Mouse (Mus musculus) heart, adult 11 months (tissue): ENCODE data around the gene Arl6ip1.
A peak's percentile ranks its signal among the peaks of the same experiment; 100 is the strongest.
"Not testable (repeated sequence)": the region's sequence is repeated elsewhere in the genome, so short reads cannot be mapped to it uniquely, and the experiment has no call there.

Experiments used
- DNase-seq: peaks from one replicate; pipeline ENCODE4 v3.0.0; 2022

Gene Arl6ip1

DNA sequence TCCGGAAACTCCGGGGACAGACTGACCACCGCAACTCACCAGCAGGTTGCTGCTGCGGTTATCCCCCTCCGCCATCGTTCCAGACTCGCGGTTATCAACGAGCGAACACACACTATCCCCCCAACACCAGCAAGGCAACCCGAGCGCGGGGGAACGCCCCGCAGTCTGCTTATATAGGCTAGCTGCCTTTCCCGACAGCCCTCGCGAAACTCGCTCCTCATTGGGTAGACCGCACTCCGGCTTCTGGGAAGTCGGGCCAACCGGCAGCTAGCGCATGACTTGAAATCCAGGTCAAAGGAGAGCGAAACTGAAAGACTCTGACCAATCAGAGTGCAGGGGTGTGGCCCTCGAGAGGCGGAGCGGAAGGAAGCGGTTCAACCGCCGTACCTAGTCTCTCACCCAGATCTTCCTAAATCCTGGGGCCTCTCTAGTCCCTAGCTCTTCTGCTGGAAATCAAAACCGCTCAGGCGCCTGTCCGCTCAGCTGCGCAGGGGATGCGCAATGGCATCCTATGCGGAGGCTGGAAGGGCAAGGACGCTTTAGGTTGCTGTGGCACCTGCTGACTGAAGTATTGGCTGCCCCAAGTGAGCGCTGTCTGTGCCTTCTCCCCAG lies at the start of gene Arl6ip1:
TSS of gene Arl6ip1 (minus strand) at position 233 of the 612 bp plus-strand sequence.
- peak; percentile 100 for DNase-seq

DNA sequence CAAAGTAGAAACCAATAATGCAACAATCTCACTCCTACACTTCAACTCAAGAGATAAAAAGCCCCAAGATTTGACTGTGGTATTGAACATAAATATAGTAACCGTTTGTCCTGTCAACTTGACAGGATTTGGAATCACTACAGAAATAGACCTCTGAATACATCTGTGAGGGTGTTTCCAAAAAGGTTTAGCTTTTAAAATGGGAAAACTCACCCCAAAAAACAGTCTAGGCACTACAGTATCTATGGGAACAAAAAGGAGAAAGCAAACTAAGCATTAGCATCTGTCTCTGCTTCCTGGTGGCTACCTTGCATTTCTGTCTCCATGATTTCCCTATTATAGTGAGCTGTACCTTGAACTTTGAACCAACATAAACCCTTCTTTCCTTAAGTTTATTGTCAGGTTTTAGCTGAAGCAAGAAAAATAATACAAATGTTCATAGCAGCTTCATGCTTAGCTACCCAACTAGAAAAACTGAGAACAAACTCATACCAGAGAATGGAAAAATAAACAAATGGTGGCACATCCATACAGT lies 46.4 kb upstream of the Arl6ip1 start:
- DNase-seq = no peak

DNA sequence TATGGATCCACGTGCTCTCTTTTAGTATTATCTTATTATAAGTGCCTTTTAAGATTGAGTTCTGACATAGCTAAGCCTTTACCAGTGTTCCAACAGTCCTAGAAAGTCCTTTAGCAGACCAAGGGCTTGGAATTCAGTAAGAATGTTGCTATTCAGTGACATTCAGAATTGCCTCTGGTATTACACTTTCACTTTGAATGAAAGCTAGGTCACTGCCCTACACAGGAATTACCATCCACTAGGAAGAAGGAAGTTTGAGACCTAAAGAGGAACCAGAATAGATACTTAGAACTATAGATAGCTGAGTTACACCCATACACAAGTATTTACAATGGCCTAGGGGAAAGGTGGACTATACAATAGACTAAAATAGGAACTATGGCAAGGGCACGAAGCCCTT lies 40.7 kb upstream of the Arl6ip1 start:
- DNase-seq = not testable (repeated sequence)

DNA sequence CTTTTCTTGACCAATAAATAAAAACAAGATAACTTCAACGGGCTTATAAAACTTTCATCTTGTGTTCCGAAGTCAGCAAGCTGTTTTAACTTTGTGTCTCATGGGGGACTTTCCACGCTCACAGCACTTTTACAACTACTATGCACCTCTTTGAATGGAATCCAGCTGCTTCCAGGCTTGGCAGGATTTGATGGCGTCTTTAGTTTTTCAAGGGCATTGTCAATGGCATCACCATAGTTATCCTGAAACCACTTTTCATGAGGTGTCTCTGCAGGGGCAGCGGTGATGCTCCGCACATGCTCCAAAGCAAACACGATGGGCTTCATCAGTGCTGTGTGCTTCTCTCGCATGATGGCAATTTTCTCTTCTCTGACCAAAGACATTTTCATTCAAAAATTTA lies 33.5 kb upstream of the Arl6ip1 start:
- DNase-seq = no peak

DNA sequence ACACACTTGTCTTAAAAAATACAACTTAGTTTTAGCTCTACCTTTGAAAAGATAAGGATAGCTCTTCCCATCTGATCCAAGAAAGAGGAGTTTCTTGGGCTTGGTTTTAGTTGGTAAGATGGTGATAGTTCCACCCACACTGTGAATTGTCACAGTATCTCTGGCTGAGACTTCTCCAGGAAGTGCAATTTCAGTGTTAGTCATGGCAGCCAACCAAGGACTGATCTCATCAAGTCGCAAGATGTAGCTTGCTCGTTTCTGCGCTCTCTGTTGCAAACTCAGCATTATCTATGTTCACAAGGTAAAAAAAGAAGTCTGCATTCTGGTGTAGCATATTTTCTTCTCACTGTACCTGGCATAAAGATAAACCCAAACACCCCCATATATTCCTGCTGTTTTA lies 30.7 kb upstream of the Arl6ip1 start:
- no peak for DNase-seq

DNA sequence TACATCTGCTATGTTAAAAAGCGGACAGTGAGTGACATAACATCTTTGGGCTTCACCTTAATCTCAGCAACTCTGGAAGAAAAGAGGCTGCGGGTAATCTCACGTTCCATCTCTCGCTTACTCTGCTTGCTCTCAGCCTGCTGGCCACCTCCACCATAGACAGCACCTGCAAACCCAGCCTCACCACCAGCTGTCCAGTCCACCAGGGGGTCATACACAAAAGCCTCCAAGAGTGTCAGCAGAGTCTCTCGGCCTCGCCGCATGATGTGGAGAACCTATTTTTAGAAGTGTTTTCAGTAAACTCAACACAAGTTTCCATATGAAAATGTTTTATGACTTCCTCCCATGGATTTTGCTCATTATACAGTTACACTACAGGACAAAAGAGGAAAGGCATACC lies 27.0 kb upstream of the Arl6ip1 start:
- no peak for DNase-seq

DNA sequence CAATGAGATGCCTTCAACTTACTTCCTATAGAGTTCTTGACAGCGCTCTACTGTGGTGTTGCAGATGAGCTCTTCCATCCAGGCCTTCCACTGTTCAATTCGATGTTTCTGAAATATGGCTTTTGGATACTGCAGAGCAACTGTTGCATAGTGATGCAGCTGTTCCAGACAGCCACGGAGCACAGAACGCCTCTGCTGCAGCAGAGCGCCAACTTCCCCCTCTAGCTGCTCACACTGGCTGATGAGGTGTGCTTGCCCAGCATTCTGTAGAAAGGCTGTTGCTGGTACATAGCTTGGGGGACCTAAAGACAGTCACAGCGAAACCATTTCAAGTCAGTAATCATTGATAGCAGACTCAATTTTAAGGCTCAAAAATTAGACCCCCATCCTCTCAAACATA lies 24.7 kb upstream of the Arl6ip1 start:
- DNase-seq = no peak

DNA sequence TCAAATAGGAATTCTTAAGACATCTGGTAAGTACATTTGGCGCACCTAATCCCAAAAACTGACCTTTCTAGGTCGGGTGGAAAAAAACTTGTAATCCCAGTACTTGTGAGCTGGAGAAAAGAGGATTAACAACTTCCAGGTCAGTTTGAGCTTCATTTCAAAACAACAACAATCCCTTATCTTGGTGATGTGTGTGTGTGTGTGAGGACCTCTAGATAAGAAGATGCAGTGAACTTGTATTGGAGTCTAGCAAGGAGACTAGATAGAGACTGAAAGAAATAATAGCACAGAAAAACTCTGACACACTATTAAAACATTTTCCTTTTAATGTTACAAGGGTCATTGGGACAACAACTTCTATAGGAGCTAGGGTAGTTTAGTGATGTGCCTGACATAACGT lies 14.1 kb upstream of the Arl6ip1 start:
- no peak for DNase-seq

DNA sequence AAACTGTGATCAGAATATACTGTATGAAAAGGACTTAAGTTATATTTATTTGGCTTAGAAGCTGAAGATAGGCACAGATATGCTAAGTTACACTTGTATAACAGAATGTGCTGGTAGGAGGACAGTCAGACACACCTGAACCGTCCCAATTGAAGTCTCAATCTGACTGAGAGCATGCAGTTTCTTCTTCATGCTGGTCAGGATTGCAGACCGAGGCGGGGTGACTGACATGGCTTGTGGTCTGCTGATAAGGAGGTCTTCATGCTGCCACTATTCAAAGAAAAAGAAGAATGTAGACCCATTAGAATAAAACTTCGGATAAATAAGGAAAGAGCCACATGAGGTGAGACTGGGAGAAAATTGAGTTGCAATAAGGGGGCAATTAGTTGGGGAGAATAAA lies 13.7 kb upstream of the Arl6ip1 start:
- no peak for DNase-seq

DNA sequence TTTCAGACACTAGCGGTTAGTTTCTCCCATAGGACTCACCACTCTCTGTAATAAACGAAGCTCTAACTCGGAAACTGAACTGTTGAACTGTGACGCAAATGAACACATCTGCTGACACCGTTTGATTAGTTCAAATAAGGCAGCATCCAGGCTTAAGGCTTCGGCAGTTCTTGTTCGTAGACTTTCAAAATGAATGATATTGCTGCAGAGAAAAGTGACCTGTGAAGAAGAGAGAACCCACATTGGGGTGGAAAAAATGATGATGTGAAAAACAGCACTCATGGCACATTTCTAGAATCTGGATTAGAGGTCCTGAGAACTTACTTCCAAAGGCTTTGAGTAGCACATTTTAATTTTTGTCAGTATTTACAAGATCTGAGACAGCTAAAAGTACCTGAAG lies 11.8 kb upstream of the Arl6ip1 start:
- DNase-seq = no peak

DNA sequence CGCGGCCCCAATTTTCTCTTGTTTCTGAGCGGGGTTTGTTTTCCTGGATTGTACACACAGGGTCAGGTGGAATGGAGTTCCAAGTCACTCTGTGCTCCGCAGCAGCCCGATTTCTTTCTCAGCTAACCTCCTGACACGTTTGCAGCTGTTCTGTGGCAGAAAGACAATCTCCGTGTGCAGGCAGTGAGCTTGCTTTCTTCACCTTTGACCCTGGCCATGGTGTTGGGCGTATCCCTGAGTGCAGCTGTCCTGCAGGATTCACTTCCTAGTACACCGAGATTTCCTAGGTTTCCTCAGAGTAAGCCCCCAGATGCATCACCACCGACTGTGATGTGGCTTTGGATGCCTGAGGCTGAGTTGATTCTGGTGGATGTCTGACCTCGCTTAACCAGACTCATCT lies 5.7 kb upstream of the Arl6ip1 start:
- no peak for DNase-seq

DNA sequence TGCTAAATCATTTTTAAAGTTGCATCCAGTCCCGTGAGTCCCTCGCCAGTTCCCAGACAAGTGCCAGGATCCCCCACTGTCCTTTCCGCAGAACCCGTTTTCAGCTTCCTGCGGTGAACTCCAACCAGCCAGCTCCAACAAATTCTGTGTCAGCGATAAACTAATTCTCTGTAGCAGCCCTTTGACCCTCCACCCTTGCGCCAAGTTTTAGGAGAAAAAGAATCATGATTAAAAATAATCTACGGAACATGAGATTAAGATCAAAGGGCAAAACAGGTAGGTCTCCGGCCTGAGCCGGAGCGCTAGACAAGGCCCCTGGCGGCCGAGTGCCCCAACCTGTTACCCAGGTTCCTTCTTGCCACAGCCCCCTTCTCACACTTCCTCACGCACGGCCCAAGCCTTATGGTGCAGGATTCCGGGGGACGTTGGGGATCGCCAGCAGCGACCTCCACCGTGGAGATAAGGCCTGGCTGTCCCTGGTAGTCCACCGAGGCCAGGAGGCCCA lies 485 bp downstream of the Arl6ip1 start:
- DNase-seq = no peak

DNA sequence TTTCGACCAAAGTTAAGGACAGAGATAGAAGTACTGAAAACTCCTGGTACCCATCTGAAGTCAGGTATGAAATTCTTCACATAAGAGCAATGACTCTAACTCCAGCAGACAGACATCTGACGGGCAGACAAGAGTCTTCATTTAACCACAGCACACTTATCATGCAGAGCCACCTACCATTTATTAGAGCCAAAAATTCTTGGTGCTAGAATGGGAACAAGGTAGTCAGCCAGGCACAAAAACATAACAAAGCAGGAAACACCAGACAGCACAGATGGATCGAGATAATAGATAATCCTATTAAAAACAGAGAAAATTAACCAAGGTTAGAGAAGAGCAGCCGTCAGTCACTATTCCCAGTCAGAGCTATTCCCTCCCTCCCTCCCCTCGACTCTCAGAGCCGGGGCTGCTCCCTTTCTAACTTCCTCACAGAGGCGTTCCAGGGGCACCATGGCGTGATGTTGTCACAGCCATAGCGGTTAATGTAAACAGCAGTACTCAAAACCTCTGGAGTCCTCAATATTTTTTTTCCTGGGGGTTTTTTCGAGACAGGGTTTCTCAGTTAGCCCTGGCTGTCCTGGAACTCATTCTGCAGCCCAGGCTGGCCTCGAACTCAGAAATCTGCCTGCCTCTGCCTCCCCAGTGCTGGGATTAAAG lies 3.1 kb downstream of the Arl6ip1 start:
- no peak for DNase-seq

DNA sequence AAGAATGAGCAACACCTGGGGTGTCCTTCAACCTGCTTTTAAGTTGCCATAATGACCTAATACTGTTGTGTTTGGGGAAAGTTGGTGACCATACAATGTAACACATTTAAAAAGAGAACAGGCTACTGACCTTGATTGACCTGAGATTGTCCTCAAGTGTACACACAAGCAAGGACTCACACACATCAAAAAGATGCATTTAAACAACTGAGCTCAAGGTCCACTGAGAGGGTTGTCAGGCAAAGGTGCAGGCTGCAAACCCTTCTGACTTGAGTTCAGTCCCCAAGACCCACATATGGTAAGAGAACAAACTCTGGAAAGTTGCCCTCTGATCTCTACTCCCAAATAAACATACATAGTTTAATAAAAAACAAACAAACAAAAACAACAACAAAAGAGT lies 3.7 kb downstream of the Arl6ip1 start:
- no peak for DNase-seq

DNA sequence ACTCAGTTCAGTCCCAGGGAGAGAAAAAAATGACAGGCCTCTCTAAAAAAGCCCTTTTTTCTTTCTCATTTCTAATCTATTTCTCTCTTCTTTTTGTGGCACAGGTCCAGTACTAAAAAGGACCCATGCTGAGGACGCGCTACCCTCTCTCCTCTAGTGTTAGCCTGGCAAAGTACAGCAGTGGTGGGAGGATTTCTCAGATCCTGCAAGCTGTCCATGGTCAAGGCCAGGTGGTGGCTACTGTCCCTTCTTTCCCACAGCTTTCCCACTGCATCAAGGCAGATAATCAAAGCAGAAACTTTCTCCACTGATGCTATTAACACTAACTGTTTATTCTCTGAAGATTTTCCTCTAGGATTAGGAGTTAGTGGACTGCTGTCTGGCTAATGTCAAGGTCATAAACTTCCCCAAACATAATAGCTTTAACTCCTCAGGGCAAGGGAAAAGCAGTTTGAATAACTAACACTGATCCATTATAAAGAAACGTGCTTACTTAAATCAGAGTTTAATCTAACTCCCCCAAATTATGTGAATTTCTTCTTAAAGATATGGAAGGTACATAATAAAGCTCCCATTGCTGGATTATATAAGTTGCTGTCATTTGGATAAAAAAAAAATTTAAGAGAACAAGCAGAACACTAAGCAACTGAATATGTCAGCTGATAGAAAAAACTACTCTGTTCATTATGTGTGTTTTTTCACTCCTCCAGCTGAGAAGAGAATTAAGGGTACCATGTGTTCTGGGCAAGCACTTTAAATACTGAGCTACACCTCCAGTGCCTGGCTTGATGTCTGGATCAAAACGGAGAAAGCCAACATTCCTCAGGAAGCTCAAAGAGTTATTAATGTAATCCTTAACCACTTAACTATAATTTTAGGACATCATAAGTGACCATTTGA lies 5.7 kb downstream of the Arl6ip1 start:
- no peak for DNase-seq

DNA sequence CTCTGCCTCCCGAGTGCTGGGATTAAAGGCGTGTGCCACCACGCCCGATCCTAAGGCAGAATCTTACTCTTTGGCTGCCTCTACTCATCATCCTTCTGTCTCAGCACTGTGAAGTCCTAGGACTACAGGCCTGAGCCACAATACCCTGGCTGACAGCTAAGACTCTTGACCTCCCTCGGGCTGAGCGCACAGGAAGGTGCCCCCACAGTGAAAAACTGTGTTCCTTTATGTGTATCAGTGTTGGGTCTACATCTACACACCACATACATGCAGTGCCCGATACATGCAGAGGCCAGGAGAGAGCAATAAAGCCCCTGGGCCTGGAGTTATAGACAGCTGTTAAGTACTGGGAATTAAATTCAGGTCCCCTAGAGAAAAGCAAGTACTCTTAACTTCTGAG lies 7.2 kb downstream of the Arl6ip1 start:
- DNase-seq = peak; percentile 75

DNA sequence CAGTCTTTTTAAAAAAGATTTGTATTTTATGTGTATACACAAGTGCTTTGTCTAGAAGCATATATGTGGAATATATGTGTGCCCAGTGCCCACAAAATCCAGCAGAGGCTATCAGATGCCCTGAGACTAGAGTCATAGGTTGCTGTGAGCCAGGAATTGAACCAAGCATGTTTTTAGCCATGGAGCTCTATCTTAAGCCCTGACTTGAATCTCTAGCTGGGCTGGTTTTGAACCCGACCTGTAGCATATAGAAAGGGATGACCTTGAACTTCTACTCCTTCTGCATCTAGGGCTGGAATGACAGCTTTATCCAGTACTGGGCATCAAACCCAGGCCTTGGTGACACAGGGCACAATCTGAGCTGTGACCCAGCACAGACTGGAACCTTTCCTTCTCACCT lies 8.8 kb downstream of the Arl6ip1 start:
- DNase-seq = peak; percentile 57

DNA sequence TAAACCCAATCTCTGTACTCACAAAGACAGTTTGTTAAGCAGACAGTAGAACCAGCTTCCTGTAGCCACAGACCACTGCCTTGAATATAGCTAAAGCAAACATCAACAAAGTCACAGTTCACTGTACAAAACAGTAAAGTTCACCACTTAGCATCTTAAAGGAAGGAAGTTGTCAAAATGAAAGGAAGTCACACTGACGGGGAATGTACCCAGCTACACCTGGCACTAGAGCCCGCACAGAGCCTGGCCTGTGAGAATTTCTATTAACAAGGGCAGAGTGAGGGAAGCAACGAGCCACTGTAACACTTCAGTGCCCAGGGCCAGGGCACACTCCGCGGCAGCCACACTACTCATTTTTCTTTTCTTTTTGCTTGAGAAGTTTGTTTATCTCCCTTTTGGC lies 9.5 kb downstream of the Arl6ip1 start:
- peak; percentile 88 for DNase-seq

DNA sequence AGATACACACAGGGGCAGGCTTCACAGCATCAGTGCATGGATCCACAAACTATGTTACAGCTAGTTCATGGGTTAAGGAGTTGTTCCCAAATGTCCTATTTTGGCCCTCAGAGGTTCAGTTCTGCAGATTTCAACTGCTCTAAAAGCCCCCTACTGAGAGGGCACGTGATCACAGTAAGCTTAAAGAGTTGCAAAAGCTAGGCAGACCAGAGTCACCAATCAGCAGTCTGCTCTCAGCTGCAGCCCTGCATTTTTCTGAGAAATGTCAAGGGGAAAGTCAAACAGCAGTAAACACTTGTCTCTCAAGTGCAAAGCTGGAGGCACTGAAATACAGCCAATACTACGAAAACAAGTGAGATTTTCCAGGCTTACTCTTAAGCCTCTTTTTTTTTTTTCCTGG lies 10.3 kb downstream of the Arl6ip1 start:
- DNase-seq = no peak

DNA sequence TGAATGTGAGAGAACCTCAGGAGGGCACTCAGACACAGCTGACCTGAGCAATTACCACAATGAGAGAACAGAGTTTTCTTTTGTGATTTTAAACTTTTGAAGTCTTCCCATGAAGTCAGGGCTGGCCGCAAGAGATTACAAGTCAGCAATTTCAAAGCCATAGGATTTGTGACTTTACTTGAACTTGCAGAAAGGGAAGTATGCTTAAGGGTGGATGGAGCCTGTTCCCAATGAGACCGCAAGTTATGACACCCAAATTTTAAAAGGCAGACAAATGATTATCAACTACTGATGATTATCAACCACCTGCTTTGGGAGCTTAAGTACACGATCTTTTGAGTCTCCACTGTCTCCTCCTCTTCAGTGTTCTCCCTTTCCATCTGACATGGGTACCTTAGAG lies 11.0 kb downstream of the Arl6ip1 start:
- no peak for DNase-seq

DNA sequence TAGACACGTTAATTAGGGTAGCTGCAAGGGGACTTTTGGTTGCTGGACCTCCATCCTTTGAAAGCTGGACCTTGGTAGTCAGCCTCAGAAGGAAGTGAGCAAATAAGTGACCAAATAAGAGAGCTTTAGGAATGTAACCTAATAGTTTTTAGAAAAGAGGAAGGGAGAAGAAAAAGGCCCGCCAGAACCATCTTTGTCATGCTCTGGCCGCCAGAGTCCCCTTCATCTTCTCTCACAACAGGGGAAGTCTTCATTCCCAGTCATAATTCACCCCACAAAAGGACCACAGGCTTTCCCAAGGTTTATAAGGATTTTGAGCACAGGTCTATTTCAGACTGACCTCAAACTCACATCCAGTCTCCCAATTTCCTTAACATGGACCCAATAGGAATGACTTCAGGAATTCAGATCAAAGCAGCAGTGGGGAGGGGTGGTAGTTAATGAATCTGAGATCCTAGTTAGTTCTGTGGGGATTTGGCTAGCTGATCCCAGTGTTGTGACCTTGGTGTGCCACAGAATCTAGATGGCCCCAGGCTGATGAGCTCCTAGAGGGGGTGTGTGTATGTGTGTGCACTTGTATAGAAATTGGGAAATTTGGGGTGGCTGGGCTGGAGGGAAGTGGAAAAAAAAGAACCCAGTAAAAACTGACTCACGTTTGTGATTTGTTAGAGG lies 11.8 kb downstream of the Arl6ip1 start:
- peak; percentile 82 for DNase-seq

DNA sequence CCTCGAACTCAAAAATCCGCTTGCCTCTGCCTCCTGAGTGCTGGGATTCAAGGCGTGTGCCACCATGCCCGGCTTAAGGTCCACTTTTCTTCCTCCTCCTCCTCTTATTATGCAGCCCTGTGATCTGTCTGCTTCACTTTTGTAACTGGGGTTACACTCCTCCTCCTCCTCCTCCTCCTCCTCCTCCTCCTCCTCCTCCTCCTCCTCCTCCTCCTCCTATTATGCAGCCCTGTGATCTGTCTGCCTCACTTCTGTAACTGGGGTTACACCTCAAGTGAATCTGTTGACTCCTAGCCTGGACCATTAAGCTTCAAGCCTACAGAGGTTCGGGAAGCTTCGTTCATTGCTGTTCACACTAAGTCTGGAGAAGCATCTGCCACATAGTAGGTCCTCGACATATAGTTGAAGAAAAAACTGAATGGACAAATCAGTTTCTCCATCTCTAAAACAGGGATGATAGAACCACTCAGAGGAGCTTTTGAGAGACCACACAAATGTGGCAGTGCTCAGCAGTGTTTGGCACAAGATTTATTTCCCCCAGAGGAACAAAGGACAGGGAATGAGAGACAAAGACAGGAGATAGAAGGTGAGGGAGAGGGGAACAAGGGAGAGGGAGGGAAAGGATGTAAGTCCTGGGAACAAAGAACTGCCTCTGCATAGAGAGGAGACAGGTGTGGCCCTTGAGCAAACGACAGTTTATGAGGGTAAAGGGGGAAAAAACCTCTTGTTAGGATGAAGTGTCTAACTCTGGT lies 12.5 kb downstream of the Arl6ip1 start:
- peak; percentile 58 for DNase-seq
